Mouse (Mus musculus) B cell, adult 2 months (primary cell): ENCODE results near the gene Ehmt2.
A peak's percentile ranks its signal among the peaks of the same experiment; 100 is the strongest.
"Not testable (repeated sequence)": the region's sequence is repeated elsewhere in the genome, so short reads cannot be mapped to it uniquely, and the experiment has no call there.

Experiments used
- DNase-seq, 2 experiments: peaks; one replicate each; pipeline ENCODE4 v3.0.0; 2022

The Ehmt2 gene

GRCm38 (mm10) chr17:34955884-34956283 is 57.6 kb downstream of the Ehmt2 start:
- no peak for DNase-seq

- DNase-seq: peak in 1 of 2 experiments; percentile 17
Observed at GRCm38 (mm10) chr17:34956340-34956739, 58.1 kb downstream of the Ehmt2 start.

GRCm38 (mm10) chr17:34957291-34957690 is 59.0 kb downstream of the Ehmt2 start:
- not testable (repeated sequence) for DNase-seq

- DNase-seq: not testable (repeated sequence)
Observed at GRCm38 (mm10) chr17:34957966-34958365, 59.7 kb downstream of the Ehmt2 start.

- not testable (repeated sequence) for DNase-seq
Observed at GRCm38 (mm10) chr17:34958734-34959129, 60.5 kb downstream of the Ehmt2 start.

GRCm38 (mm10) chr17:34959130-34959778 is 61.0 kb downstream of the Ehmt2 start, which contains the start of gene Hspa1b:
Gene Hspa1b, minus strand, starts transcription at chr17:34959238.
- DNase-seq: peak; percentile 70 to 72

- no peak for DNase-seq
Observed at GRCm38 (mm10) chr17:34959881-34960515, 61.7 kb downstream of the Ehmt2 start.

GRCm38 (mm10) chr17:34960702-34961493 is 62.6 kb downstream of the Ehmt2 start:
- no peak for DNase-seq

GRCm38 (mm10) chr17:34962125-34962524 is 63.9 kb downstream of the Ehmt2 start:
- DNase-seq: no peak

GRCm38 (mm10) chr17:34962841-34963240 is 64.6 kb downstream of the Ehmt2 start:
- no peak for DNase-seq
